Mouse (Mus musculus) A20 (cell line): Measurements from ENCODE around the gene Klhdc8a.
"Not testable (repeated sequence)": the region's sequence is repeated elsewhere in the genome, so short reads cannot be mapped to it uniquely, and the experiment has no call there.

Experiments
- DNase-seq: peaks from one replicate; pipeline ENCODE4 v3.0.0-alpha.2; 2011; ENCODE audit warnings: low read depth, low spot score

Gene Klhdc8a

GRCm38 (mm10) chr1:132298425-132298800 lies at the start of gene Klhdc8a:
Klhdc8a (plus strand) TSS chr1:132298626.
- DNase-seq: no peak

GRCm38 (mm10) chr1:132254467-132254866 lies 44.0 kb upstream of the Klhdc8a start:
- peak; percentile 29 for DNase-seq

GRCm38 (mm10) chr1:132260331-132260730 lies 38.1 kb upstream of the Klhdc8a start:
- no peak for DNase-seq

- DNase-seq: peak; percentile 61
Measured at GRCm38 (mm10) chr1:132261058-132261457, 37.4 kb upstream of the Klhdc8a start.

DNA sequence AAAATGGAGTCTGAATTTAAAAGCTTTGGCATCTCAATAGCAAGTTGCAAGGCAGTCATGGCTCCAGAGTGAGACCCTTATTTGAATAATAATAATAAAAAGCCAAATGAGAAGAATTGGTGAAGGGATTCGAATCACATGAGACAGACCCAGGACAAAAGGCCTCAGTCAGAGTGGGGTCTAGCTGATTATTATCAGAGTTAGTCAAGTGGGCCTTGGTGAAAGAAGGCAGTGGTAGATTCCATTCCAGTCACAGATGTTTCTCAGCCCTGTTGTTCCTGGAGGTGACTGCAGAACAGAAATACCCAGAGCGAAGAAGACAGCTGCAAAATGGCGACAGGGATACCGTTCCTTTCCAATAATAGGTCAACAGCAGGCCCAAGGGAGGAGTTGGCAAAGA lies 34.8 kb upstream of the Klhdc8a start:
- DNase-seq: no peak

DNA sequence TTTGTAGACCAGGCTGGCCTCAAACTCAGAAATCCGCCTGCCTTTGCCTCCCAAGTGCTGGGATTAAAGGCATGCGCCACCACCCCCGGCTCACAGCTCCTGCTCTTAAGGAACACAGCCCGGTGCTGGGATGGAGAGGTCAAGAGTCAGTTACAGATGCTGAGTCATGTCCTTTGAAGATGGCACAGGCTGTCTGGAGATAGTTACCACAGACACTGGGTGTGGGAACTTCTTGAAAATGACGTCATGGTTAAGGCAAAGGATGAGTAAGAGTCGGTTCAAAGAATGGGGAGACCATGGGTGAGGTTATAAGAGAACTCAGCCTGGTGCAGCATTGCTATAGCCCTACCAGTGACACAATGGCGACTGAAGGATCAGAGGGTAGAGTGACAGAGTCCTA lies 33.8 kb upstream of the Klhdc8a start:
- DNase-seq: no peak

DNA sequence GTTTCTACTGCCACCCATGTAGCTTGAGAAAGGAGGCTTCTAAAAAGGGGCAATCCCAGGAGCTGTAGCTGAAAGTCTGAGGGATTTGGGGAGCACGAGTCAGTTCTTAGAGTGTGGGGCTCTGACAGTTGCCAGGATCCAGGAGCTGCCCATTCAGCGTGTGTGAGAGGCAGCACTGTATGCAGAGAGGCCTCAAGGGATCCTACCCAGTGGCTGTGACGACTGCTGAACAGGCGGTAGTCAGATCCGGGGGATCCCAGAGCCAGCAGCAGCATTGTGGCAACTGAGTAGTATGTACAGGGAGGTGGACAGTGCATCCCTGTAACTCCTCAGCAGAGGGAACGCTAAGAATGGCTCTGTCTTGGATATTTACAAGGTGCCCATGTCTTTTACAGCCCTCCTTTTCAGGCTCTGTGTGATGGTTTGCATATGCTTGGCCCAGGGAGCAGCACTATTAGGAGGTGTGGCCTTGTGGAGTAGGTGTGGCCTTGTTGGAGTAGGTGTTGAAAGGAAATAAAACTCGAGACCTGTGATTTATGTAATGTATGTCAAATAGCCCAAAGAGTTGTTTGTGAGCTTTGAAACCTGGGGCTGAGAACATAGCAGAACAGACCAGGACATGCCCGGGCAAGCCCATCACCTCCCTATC lies 33.1 kb upstream of the Klhdc8a start:
- DNase-seq: peak; percentile 33

GRCm38 (mm10) chr1:132265936-132266335 lies 32.5 kb upstream of the Klhdc8a start:
- DNase-seq: no peak

GRCm38 (mm10) chr1:132266791-132267557 lies 31.5 kb upstream of the Klhdc8a start:
- DNase-seq: no peak

- no peak for DNase-seq
Measured at GRCm38 (mm10) chr1:132267959-132268358, 30.5 kb upstream of the Klhdc8a start.

- DNase-seq: no peak
Measured at GRCm38 (mm10) chr1:132268418-132269060, 29.9 kb upstream of the Klhdc8a start.

GRCm38 (mm10) chr1:132271237-132271636 lies 27.2 kb upstream of the Klhdc8a start:
- no peak for DNase-seq

- no peak for DNase-seq
Measured at GRCm38 (mm10) chr1:132276694-132277093, 21.7 kb upstream of the Klhdc8a start.

DNA sequence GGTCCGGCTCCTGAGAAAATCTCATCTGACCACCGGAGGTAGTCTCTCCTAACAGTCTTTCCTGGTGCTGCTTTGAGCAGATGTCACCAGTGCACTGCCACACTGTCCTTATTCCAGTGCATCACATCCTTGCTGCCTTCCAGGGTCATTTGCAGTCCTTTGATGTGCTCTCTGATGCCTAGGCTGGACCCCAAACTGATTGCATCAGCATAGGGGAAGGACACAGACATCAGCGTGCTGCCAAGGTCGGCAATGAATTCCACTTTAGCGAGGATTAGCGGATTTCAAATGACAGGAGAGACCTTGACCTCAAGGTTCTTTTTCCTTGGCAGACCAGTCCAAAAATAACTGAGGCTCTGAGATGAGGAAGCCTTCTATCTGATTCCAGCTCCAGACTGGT lies 21.3 kb upstream of the Klhdc8a start:
- no peak for DNase-seq

DNA sequence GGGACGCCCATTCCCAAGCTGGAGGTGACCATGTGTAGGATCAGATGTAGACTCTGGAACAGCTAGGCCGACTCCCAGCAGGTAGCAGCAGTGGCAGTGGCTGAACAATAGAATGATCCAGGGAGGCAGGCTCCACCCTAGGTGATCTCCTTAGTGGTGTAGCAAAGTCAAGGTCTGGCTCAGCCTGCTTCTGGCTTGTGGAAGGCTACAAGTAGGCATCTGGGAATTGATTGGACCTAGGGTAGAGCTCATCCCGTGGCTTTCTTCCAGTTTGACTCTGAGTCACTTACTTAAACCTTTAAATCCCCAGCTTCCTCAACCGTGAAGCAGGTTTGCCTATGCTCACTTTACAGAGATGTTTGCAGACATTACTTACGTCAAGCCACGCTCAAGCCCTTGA lies 17.8 kb upstream of the Klhdc8a start:
- not testable (repeated sequence) for DNase-seq

DNA sequence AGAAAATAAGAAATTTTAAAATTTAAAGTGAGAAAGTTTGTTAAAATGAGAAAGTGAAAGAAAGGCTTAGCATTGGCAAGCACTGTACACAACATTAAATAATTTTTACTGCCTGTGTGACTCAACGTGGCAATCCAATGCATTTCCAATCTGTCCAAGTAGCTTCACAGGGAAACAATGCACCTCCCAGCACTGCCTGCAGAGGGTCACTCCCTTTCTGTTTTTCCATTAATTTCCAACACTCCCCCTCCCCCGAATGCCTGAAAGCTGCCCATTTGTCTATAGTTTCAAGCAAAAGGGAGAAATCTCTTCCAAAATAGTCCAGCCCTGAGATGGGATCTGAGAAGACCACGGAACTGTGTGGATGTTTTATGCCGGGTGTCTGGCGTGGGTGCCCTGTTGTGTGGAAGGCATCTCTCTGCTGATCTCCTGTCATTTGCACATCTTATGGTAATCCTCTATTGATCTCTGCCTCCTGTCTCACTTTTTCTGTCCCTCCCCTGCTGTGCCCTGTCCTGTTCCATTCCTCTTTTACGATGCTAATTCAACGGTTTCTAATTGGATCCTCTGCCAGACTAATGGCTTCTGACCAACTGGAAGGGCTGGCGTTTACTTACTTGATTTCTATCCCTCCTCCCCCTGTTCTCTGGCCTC lies 16.8 kb upstream of the Klhdc8a start:
- DNase-seq: no peak

- no peak for DNase-seq
Measured at GRCm38 (mm10) chr1:132282177-132282536, 16.3 kb upstream of the Klhdc8a start.

- no peak for DNase-seq
Measured at GRCm38 (mm10) chr1:132283018-132283417, 15.4 kb upstream of the Klhdc8a start.

GRCm38 (mm10) chr1:132286735-132287134 lies 11.7 kb upstream of the Klhdc8a start:
- DNase-seq: no peak

DNA sequence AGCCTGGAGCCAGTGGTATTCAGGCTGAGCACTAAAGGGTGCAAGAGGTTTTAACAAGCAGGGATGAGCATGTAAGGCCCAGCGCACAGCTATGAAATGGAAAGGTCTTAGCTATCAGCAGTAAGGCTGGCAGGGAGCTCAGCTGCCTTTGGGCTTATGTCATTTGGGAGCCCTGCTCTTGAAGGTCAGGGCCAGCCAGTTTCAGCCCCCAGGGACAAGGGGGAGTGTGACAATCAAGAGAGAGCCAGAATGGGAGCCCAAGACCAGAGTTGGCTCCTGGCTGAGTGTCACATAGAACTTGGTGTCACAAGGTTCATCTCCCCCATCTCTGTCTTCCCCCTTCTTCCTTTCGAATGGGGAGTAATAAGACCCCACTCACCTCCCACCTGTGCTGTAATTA lies 11.0 kb upstream of the Klhdc8a start:
- no peak for DNase-seq

GRCm38 (mm10) chr1:132287991-132288451 lies 10.4 kb upstream of the Klhdc8a start:
- no peak for DNase-seq

GRCm38 (mm10) chr1:132289965-132290364 lies 8.5 kb upstream of the Klhdc8a start:
- DNase-seq: peak; percentile 14
